Mouse (Mus musculus): ENCODE measurements around the gene Lrrc75a. TPM values are rescaled to one million over a fixed set of nuclear protein-coding genes. Genes with fewer than 3 reads are reported as not detected.

Gene Lrrc75a
- polyA plus RNA-seq, 1 experiment from 2014 or later: 14.3 TPM

DNA sequence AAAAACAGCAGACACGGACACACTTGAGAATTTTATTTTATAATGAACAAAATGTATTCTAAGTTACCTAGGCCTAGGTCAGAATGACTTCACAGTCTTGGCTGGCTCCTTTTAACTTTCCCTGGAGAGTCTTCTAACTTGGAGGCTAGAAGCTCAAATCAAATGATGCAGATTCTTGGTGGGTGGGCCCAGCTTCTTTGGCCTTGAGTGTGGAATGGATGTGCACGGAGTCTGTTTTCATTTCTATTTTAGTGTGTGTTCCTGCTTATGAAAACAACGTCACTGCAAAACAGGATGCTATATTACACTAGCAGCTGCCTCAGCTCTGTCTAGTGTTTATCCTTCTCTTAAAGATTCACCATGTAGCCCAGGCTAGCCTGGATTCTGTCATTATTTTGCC, 12.9 kb downstream of the Lrrc75a start:
- Histone ChIP-seq H3K9me3 (ENCODE audit: control insufficient read depth, low read length) (no peaks in the 10 kb centered on the region), H3K4me3 (ENCODE audit: low read depth, low read length) (no peak overlapping the region), H3K27ac (ENCODE audit: low read depth, low read length) (no peak overlapping the region), H3K27me3 (ENCODE audit: control insufficient read depth, insufficient read depth, low read length) (no peaks in the 10 kb centered on the region), H3K36me3 (ENCODE audit: control insufficient read depth, insufficient read depth, low read length) (no peaks in the 10 kb centered on the region), H3K4me2 (ENCODE audit: low read depth, low read length, severe bottlenecking) (no peak overlapping the region), H3K4me1 (replicated peaks; ENCODE audit: control insufficient read depth, insufficient read depth, low read length) (peaks cover 12% of the 10 kb centered on the region), H3K9ac (ENCODE audit: low read length) (no peak overlapping the region)
- ATAC-seq (replicated peaks; ENCODE audit: low FRiP score) (no peak), DNase-seq (ENCODE audit: low spot score) (no peak)
- WGBS: 83% methylated on average over 3 of the region's 3 CpGs

DNA sequence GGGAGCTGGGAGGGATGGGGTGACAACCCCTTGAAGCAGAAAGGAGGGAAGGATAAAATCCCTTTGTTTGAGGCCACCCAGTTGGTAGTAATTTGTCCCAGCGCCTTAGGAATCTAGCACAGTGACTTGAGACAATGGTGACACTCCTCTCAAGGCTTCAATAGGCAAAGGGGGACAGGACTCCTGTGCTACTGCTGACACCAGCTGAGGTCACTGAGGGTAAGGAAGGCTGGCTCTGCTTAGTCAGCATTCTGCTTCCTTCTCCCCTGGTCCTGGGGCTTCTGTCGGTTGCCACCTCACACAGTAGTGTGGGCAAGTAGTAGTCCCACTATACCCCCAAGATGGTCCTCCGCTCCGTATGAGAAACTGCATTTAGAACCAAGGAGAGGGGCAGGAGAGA, 17.2 kb downstream of the Lrrc75a start:
- Histone ChIP-seq H3K4me2 (ENCODE audit: low read depth, low read length, severe bottlenecking) (peak overlapping the region; percentile 41; the same call in 1 of the 2 replicates), H3K36me3 (ENCODE audit: control insufficient read depth, insufficient read depth, low read length) (no peaks in the 10 kb centered on the region), H3K27me3 (ENCODE audit: control insufficient read depth, insufficient read depth, low read length) (no peaks in the 10 kb centered on the region), H3K9me3 (ENCODE audit: control insufficient read depth, low read length) (no peaks in the 10 kb centered on the region), H3K4me1 (replicated peaks; ENCODE audit: control insufficient read depth, insufficient read depth, low read length) (peaks cover 26% of the 10 kb centered on the region), H3K4me3 (ENCODE audit: low read depth, low read length) (no peak overlapping the region), H3K9ac (ENCODE audit: low read length) (peak overlapping the region; percentile 6; the same call in 1 of the 2 replicates), H3K27ac (ENCODE audit: low read depth, low read length) (peak overlapping the region; percentile 74)
- DNase-seq (ENCODE audit: low spot score): no peak
- WGBS: 20% methylated on average over 4 of the region's 4 CpGs
- ATAC-seq (replicated peaks; ENCODE audit: low FRiP score): peak; percentile 19; the same call in 1 of the 2 replicates

DNA sequence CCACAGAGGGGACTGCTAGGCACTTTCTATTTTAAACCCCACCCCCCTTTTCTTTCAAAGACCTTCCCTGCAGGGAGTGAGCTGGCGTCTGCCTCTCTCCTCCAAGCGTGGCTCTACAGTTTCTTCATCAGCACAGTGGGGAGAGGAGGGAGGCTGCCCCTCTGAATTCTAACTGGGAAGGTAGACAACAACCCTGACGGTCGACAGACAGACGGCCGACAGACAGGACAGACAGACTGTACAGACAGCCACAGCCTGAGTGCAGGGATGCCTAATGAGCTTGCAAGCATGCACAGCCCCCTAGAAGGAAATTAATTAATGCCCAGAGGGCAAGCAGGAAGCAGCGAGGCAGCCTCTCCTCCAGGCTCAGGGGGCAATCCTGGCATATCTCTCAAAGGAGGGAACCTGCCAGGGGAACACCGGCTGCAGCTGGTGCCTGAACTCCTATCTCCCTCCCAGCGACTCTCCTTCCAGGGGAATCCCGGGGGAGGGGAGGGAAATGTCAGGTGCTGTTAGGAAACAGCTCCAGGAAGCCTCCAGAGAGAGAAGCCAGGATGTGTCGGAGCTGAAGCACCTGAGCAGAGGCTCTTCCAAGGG, 18.0 kb downstream of the Lrrc75a start:
- DNase-seq (ENCODE audit: low spot score) (peak; percentile 75), ATAC-seq (replicated peaks; ENCODE audit: low FRiP score) (peak; percentile 84)
- Histone ChIP-seq H3K36me3 (ENCODE audit: control insufficient read depth, insufficient read depth, low read length) (no peaks in the 10 kb centered on the region), H3K4me3 (ENCODE audit: low read depth, low read length) (0 out of 2 replicates have a peak overlapping the region, but pooled peaks have one; percentile 1), H3K27ac (ENCODE audit: low read depth, low read length) (peak overlapping the region; percentile 74), H3K4me1 (replicated peaks; ENCODE audit: control insufficient read depth, insufficient read depth, low read length) (peaks cover 28% of the 10 kb centered on the region), H3K4me2 (ENCODE audit: low read depth, low read length, severe bottlenecking) (peak overlapping the region; percentile 41), H3K27me3 (ENCODE audit: control insufficient read depth, insufficient read depth, low read length) (no peaks in the 10 kb centered on the region), H3K9me3 (ENCODE audit: control insufficient read depth, low read length) (no peaks in the 10 kb centered on the region), H3K9ac (ENCODE audit: low read length) (peak overlapping the region; percentile 47)
- WGBS: 3% methylated on average over 11 of the region's 11 CpGs

DNA sequence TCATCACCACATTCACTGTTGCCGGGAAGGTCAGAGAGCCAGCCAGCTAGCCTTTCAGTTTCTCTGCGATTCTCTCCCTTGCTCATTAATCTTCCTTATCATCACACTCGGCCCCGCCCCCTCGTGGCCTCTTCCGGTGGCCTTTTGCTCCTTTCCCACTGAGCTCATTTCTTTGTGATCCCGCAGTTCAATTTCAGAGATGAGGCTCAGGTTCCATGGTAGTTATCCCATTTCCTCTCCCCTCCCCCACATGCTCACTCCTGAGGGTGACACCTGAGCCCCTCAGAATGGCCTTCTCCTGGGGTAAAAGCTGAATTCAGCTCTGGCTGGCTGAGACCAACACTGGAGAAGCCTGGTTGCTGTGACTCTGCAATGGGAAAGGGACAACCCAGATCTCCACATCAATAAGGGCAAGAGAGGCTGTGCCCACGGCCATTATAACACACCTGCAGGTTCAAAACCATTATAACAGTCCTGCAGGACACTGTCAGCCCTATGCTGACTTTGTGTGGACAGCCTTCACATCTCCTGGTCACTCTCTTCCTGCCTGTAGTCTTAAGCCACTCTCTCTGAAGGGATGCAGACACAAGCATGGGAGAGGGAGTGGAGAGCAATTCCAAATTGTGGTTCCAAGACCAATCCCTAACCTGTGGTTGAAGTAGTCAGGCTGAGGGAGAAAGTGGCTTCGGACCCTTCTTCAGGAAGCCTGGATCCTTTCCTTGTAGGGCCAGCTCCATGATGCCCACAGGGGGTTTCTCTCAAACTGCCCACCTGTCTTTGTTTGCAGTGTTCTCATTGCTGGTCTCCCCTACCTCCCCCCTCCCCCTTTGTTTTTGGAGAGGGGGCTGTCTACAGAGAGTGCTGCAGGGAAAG, 18.7 kb downstream of the Lrrc75a start:
- 2% methylated on average over 9 of the region's 9 CpGs for WGBS
- peak overlapping the region; percentile 41 for H3K4me2 ChIP-seq (ENCODE audit: low read depth, low read length, severe bottlenecking)
- H3K9me3 ChIP-seq (ENCODE audit: control insufficient read depth, low read length): no peaks in the 10 kb centered on the region
- H3K36me3 ChIP-seq (ENCODE audit: control insufficient read depth, insufficient read depth, low read length): no peaks in the 10 kb centered on the region
- ATAC-seq (replicated peaks; ENCODE audit: low FRiP score) (peak; percentile 17), DNase-seq (ENCODE audit: low spot score) (peak; percentile 60)
- no peak overlapping the region for H3K4me3 ChIP-seq (ENCODE audit: low read depth, low read length)
- peak overlapping the region; percentile 47; the same call in 1 of the 2 replicates for H3K9ac ChIP-seq (ENCODE audit: low read length)
- H3K4me1 ChIP-seq (replicated peaks; ENCODE audit: control insufficient read depth, insufficient read depth, low read length): peaks cover 31% of the 10 kb centered on the region
- peak overlapping the region; percentile 74 for H3K27ac ChIP-seq (ENCODE audit: low read depth, low read length)
- no peaks in the 10 kb centered on the region for H3K27me3 ChIP-seq (ENCODE audit: control insufficient read depth, insufficient read depth, low read length)

DNA sequence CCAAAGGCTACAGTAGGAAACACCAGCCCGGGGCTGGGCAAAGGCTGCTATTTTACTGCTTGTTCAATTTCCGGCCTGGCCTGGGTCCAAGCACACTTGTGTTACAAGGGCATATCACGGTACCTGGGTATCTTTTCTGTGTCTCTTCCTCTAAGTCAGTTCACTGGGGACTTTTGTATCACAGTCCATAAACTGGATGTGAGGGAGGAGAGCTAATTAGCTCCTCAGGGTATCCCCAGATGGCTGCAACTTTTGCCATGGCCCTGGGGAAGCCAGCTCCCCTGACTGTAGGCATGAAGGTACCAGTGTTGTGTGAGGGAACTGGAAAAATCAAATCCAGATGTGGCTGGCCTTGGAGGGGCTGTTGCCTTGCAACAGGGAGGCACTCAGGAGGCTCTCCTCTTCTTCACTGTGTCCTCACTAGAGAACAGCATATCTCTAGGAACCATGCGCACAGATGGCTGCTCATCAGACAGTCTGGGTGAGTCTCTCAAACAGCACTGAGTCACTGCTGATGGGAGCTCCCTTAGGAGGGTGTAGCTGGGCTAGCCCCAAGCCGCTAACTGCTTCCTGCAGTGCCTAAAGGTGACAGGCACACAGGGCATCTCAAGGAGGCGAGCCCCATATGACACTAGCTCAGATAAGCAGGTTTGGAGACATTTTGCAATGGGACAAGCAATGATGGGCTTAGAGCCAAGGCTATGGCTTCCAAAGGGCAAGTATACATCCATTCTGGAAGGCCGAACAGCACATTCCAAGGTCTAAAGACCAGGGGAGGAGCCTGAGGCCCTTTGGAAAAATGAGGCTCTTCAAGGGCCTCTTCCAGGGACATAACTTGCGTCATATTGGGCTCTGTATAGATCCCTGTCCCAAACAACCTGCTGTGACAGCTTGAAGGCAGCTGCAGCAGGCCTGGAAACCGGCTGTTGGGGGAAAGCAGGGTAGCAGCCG, 23.7 kb downstream of the Lrrc75a start:
- Histone ChIP-seq H3K4me1 (replicated peaks; ENCODE audit: control insufficient read depth, insufficient read depth, low read length) (peaks cover 14% of the 10 kb centered on the region), H3K4me3 (ENCODE audit: low read depth, low read length) (no peak overlapping the region), H3K4me2 (ENCODE audit: low read depth, low read length, severe bottlenecking) (no peak overlapping the region), H3K36me3 (ENCODE audit: control insufficient read depth, insufficient read depth, low read length) (no peaks in the 10 kb centered on the region), H3K27me3 (ENCODE audit: control insufficient read depth, insufficient read depth, low read length) (no peaks in the 10 kb centered on the region), H3K9ac (ENCODE audit: low read length) (no peak overlapping the region), H3K27ac (ENCODE audit: low read depth, low read length) (0 out of 2 replicates have a peak overlapping the region, but pooled peaks have one; percentile 31), H3K9me3 (ENCODE audit: control insufficient read depth, low read length) (no peaks in the 10 kb centered on the region)
- 70% methylated on average over 10 of the region's 10 CpGs for WGBS
- ATAC-seq (replicated peaks; ENCODE audit: low FRiP score): no peak
- no peak for DNase-seq (ENCODE audit: low spot score)

DNA sequence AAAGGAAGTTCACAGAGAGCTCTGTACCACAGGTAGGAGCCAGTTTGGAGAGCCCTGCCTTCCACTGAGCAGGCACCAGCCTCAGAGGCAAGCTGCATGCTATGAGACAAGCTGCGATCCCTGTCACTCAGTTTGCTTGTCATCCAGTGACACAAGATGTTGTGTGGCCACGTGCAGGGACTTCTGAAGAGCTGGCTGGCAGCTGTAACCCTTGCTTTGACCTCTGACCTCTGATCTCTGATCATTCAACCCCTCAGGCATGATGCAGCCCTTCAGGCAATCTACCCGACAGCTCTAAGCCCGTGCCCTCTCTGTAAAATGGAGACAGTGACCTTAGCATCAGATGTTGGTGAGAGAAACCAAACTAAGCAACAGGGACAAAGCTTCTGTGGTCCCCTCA, 25.5 kb downstream of the Lrrc75a start:
- 43% methylated on average over 4 of the region's 4 CpGs for WGBS
- H3K9me3 ChIP-seq (ENCODE audit: control insufficient read depth, low read length): no peaks in the 10 kb centered on the region
- DNase-seq (ENCODE audit: low spot score) (no peak), ATAC-seq (replicated peaks; ENCODE audit: low FRiP score) (no peak)
- 0 out of 2 replicates have a peak, but pooled peaks cover 5% of the 10 kb centered on the region for H3K4me1 ChIP-seq (replicated peaks; ENCODE audit: control insufficient read depth, insufficient read depth, low read length)
- H3K4me3 ChIP-seq (ENCODE audit: low read depth, low read length): no peak overlapping the region
- H3K27ac ChIP-seq (ENCODE audit: low read depth, low read length): no peak overlapping the region
- no peak overlapping the region for H3K4me2 ChIP-seq (ENCODE audit: low read depth, low read length, severe bottlenecking)
- H3K9ac ChIP-seq (ENCODE audit: low read length): no peak overlapping the region
- no peaks in the 10 kb centered on the region for H3K27me3 ChIP-seq (ENCODE audit: control insufficient read depth, insufficient read depth, low read length)
- no peaks in the 10 kb centered on the region for H3K36me3 ChIP-seq (ENCODE audit: control insufficient read depth, insufficient read depth, low read length)

DNA sequence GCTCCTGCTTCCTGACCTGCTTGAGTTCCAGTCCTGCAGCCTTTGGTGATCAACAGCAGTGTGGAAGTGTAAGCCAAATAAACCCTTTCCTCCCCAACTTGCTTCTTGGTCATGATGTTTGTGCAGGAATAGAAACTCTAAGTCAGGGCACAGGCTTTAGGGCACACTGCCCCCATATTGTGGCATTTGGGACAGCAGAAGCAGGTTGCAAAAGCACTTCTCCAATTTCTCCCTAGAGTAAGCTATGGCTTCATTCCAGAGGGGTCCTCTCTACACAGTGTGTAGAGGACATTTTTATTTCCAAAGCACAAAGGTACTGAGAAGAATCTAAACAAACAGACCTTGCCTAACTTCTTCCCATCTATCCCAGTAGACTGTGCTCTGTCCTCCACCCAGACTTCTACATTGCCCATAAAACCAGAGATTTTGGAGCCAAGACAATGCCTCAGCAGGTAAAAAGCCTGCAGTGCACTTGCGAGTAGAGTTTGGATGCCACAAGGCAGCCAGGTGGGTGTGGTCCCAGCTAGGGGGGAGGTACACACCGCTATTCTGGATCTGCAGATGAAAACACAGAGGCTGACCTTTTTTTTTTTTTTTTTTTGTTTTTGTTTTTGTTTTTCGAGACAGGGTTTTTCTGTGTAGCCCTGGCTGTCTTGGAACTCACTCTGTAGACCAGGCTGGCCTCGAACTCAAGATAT, 26.6 kb downstream of the Lrrc75a start:
- Histone ChIP-seq H3K36me3 (ENCODE audit: control insufficient read depth, insufficient read depth, low read length) (no peaks in the 10 kb centered on the region), H3K4me3 (ENCODE audit: low read depth, low read length) (no peak overlapping the region), H3K9ac (ENCODE audit: low read length) (no peak overlapping the region), H3K27me3 (ENCODE audit: control insufficient read depth, insufficient read depth, low read length) (no peaks in the 10 kb centered on the region), H3K27ac (ENCODE audit: low read depth, low read length) (no peak overlapping the region), H3K9me3 (ENCODE audit: control insufficient read depth, low read length) (no peaks in the 10 kb centered on the region), H3K4me1 (replicated peaks; ENCODE audit: control insufficient read depth, insufficient read depth, low read length) (0 out of 2 replicates have a peak, but pooled peaks cover 5% of the 10 kb centered on the region), H3K4me2 (ENCODE audit: low read depth, low read length, severe bottlenecking) (no peak overlapping the region)
- DNase-seq (ENCODE audit: low spot score) (no peak), ATAC-seq (replicated peaks; ENCODE audit: low FRiP score) (no peak)
- WGBS: 85% methylated on average over 4 of the region's 4 CpGs
